Mouse (Mus musculus): ENCODE results near the gene Zfp362.

The Zfp362 gene

DNA sequence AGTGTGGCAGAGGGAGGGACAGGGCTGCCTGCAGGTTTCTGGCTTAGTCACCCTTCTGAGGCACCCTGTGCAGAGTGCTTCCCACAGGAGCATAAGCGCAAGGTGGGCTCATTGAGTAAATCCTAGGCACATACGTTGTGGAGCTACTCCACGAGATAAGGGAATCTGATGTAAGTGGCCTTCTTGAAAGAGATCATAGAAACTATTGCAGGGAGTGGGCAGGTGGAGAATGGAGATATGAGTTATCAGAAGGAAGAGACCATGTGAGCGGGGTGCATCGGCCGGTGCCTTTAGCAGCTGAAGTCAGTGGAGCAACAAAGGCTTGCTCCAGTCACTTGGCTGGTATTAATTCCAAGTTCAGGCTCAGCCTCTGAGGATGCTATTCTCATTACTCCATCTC is 45.8 kb downstream of the Zfp362 start:
- no peak for DNase-seq (ENCODE audit: low read depth, low spot score)

- no peak for DNase-seq (ENCODE audit: low read depth, low spot score)
These were observed 46.6 kb downstream of the Zfp362 start for GRCm38 (mm10) chr4:128759214-128759613.

GRCm38 (mm10) chr4:128755900-128756299 is 49.9 kb downstream of the Zfp362 start:
- no peak for DNase-seq (ENCODE audit: low read depth, low spot score)

GRCm38 (mm10) chr4:128755064-128755463 is 50.8 kb downstream of the Zfp362 start, which contains the start of gene A3galt2:
Gene A3galt2, plus strand, starts transcription at chr4:128755364.
- no peak for DNase-seq (ENCODE audit: low read depth, low spot score)

GRCm38 (mm10) chr4:128753571-128753970 is 52.3 kb downstream of the Zfp362 start:
- DNase-seq (ENCODE audit: low read depth, low spot score) = no peak

GRCm38 (mm10) chr4:128752031-128752757 is 53.7 kb downstream of the Zfp362 start:
- DNase-seq (ENCODE audit: low read depth, low spot score) = no peak

GRCm38 (mm10) chr4:128751006-128751405 is 54.8 kb downstream of the Zfp362 start:
- DNase-seq (ENCODE audit: low read depth, low spot score) = peak; percentile 53

GRCm38 (mm10) chr4:128748309-128748708 is 57.5 kb downstream of the Zfp362 start:
- DNase-seq (ENCODE audit: low read depth, low spot score) = no peak

- no peak for DNase-seq (ENCODE audit: low read depth, low spot score)
These were observed 58.1 kb downstream of the Zfp362 start for GRCm38 (mm10) chr4:128747614-128748270.

- no peak for DNase-seq (ENCODE audit: low read depth, low spot score)
These were observed 60.7 kb downstream of the Zfp362 start for GRCm38 (mm10) chr4:128745160-128745559.

DNA sequence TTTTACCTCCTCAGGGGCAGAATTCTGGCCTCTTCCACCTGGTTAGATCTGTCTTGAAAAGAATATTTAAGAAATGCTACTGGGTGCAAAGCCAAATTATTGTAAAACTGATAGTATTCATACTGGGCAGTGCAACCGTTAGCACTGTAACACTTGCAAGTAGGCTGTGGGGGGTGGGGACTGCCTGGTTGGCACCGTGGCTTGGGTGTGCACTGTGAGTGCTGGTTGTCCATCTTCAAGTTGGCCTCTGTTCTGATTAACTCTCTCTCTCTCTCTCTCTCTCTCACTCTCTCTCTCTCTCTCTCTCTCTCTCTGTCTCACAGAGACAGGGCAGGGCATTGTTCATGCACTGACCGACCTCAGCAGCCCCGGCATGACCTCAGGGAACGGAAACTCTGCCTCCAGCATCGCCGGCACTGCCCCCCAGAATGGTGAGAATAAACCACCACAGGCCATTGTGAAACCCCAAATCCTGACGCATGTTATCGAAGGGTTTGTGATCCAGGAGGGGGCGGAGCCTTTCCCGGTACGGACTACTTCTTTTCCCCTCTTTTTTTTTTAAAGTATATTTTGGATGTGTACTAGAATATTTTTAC is 62.7 kb downstream of the Zfp362 start:
- DNase-seq (ENCODE audit: low read depth, low spot score) = no peak

DNA sequence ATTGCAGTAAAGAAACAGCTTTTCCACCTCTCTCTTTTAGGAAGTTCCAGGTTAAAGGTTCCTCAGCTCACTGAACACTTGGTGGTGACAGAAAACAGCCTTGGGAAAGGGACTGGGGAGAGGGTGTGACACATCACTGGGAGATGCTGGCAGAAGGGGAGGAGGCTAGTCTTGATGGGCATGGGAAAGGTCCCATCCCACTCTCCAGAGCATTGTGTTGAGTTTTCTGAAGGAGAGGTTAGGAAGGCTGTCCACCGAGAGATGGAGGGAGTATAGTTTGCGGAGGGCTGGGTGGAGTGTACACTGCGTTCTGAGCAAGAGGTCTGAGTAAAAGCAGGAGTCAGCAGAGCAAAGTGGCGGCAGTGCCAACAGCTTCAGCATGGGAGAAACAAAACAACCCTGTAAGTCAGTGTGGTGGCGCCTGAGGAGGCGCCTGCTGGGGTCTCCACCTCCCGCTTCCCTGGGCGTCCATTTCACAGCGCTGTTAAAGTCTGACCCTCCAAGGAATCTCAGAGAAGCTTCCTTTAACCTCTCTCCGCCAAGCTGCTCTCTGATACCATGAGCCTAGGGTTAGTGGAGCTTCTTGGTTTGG is 63.4 kb downstream of the Zfp362 start:
- DNase-seq (ENCODE audit: low read depth, low spot score) = no peak

DNA sequence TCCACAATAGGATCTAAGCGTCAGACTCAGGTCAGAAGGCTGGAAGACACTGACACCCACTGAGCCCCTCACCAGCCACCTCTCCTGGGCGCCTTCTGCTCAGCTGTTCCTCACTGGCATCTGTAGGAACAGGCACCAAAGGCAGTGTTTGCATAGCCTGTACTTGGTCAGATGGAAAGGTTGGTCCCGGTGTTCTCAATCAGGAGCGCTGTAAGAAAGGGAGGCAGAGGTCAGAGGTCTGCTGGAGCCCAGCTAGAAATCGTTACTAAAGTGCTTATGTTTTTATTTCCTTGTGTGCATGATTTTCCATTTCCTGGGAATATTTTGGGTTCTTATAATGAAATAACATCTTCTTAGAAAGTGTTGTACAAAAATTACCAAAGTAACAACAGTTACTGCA is 63.9 kb downstream of the Zfp362 start:
- DNase-seq (ENCODE audit: low read depth, low spot score) = no peak

DNA sequence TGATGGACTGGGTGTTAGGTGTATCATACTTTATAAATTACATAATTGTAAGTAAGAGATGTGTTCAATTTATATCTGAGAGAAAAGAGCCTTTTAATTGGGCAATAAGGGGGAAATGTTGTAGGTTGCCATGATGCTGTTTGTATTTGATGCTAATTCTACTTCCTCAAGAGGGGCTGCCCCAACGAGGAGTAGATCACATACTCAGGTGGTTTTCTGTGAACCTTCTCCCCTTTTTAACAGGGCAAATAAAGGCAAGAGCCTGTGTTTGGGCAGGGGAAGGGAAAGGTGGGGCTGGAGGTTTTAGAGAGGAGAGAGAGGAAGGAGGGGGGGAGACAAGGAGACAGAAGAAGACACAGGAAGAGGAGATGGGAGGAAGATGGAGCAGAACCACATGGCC is 65.0 kb downstream of the Zfp362 start:
- DNase-seq (ENCODE audit: low read depth, low spot score) = no peak

DNA sequence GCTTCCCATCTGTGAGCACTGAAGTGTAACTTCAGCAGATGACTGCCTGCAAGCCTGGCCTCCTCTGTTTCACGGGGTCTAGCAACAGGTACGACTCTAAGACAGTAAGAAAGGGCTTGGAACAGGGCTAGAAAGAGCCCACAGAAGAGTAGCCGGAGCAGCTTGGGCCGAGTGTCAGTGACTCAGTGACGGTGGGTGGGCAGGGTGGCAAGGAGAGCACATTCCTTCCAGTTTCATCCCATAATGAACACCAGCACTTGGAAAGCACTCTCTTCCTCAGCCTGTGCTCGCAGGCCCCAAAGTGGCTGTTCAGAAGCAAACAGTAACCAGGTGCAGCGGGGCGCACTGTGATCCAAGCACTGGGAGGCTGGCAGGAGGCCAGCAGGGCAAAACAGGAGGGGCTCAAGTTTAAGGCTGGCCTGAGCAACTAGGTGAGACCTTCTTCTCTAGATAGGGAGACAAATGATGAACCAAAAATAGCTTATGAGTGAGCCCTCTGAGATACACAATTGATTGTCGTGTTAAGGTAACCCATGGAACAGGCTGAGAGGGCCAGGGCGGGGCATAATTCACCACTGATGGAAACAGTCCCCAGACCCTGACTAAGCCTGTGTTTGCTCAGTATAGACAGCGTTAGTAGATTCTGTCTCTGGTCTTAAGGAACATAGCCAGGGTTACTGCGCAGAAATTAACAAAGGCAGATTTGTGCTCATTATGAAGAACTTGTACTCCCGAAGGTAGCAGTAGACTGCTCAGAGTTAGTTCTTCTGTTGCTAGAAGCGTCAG is 67.8 kb downstream of the Zfp362 start:
- DNase-seq (ENCODE audit: low read depth, low spot score) = no peak

- DNase-seq (ENCODE audit: low read depth, low spot score) = peak; percentile 44
These were observed 68.7 kb downstream of the Zfp362 start for GRCm38 (mm10) chr4:128737137-128737589.

DNA sequence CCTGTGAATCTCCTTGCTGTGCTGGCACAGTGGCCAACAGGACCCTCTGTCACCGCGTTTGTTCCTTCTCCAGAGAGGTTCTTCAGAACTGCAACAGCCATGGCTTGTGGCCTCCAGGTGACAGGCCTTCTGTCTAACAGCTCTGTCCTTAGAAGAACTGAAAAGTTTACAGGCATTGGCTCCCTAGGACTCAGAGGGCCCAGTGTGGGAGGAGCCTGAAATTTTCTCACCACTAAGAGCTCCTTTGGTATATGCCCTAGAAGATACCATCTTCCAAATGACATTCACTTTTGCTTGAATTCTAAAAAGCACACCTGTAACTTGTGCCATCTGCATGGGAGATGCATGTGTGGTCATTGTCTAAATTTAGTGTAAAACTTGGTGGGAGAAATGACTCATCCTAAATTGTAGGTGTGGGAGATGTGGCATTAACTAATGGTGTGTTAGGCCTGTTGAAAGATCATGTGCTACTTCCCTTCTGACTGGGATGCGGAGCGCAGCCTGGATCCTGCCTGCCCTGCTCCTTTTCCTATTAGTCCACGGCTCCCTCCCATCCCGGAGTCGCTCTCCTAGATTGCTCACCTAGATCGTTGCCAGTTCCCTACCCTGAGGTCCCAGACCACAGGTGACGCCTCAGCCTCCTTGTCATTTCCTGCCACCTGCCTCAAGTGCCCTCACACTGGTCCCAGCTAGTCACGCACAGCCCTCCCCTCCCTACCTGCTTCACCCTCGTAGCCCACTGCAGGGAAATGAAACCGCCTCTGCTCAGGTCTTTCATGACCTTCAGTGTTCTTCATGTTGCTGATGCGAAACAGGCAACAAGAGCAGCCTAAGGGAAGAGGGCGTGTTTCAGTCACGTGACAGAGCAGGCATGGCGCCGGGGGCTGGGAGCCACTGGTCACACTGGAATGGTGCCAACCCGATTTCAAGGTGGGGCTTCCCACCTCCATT is 70.8 kb downstream of the Zfp362 start:
- DNase-seq (ENCODE audit: low read depth, low spot score) = no peak

GRCm38 (mm10) chr4:128734217-128734616 is 71.6 kb downstream of the Zfp362 start:
- peak; percentile 71 for DNase-seq (ENCODE audit: low read depth, low spot score)

DNA sequence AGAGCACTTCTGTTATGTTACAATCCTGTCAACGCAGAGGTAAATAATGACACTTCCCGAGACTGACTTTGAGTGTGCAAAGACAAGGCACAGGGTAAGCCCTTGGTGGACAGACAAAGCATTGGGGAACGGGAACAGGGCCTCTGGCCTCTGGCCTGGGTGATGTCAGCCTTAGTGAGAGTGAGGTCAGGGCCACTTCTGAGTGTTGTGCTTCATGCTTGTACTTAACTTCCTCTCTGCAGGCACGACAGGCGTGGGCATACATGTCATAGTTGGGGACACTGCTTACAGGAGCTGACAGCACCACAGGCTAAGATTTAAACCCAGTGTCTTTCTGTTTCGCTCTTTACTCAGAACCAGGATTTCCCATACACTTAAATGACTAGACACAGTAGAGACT is 72.3 kb downstream of the Zfp362 start:
- DNase-seq (ENCODE audit: low read depth, low spot score) = no peak

GRCm38 (mm10) chr4:128732794-128733193 is 73.1 kb downstream of the Zfp362 start:
- DNase-seq (ENCODE audit: low read depth, low spot score) = no peak
